Mouse (Mus musculus) neural tube, postnatal 0 days (tissue): ENCODE results near the gene 1700012B07Rik. TPM values are rescaled to one million over a fixed set of nuclear protein-coding genes. Genes with fewer than 3 reads are reported as not detected.

Experiments
- polyA plus RNA-seq: library from polyadenylated mRNA; unstranded; fragments of >200 nt; fragmentation: Nextera tagmentation; extraction: Ambion mirVana; gene quantifications from 2 replicates; pipeline ENCODE4 v1.2.1, GENCODE M21; 2015

Gene 1700012B07Rik
- polyA plus RNA-seq, result not detected in 2 replicates

GRCm38 (mm10) chr11:109827946-109828345, at the start of gene 1700012B07Rik:
Gene 1700012B07Rik, minus strand, starts transcription at chr11:109828046.

Other genes starting within 250 kb of the 1700012B07Rik start
- gene Wipi1, start 216.1 kb downstream of the 1700012B07Rik start, polyA plus RNA-seq, result 23.0 and 25.2 TPM in 2 replicates
- 408 and 412 TPM in 2 replicates for gene Prkar1a, start 178.6 kb downstream of the 1700012B07Rik start, polyA plus RNA-seq
- gene Fam20a, start 105.8 kb downstream of the 1700012B07Rik start, polyA plus RNA-seq, result 21.7 and 23.6 TPM in 2 replicates
- 1.4 and 1.9 TPM in 2 replicates for gene Abca8b, start 167.8 kb upstream of the 1700012B07Rik start, polyA plus RNA-seq